Mouse (Mus musculus) T-helper 1 cell (primary cell): ENCODE data around the gene Hspe1.

ENCODE experiments used
- in situ Hi-C: fragments of 300-600 bp; cut with MboI, MseI; formaldehyde crosslinking; loops from one replicate; pipeline ENCODE4 v1.15.1; 2025; ENCODE audit warnings: high pct_unique_total_duplicates

Gene Hspe1

GRCm38 (mm10) chr1:55132308-55132707 is 44.4 kb downstream of the Hspe1 start:
- in situ Hi-C loops, result no loop called here

- in situ Hi-C loops, result no loop called here
Observed at GRCm38 (mm10) chr1:55133173-55133572, 45.2 kb downstream of the Hspe1 start.

- in situ Hi-C loops, result no loop called here
Observed at GRCm38 (mm10) chr1:55134301-55134700, 46.4 kb downstream of the Hspe1 start.

GRCm38 (mm10) chr1:55135846-55136245 is 47.9 kb downstream of the Hspe1 start:
- in situ Hi-C loops, result no loop called here
